Mouse (Mus musculus): ENCODE results near the gene Aqp2. TPM values are rescaled to one million over a fixed set of nuclear protein-coding genes. Genes with fewer than 3 reads are reported as not detected.

The Aqp2 gene
- polyA plus RNA-seq, 1 experiment from 2014 or later, result not detected

- H3K4me3 ChIP-seq (replicated peaks), result no peak overlapping the region
- no peak overlapping the region for H3K4me2 ChIP-seq
- peaks cover 92% of the 10 kb centered on the region for H3K27me3 ChIP-seq (replicated peaks)
- no peaks in the 10 kb centered on the region for H3K9me3 ChIP-seq
- H3K9ac ChIP-seq, result no peak overlapping the region
- H3K4me1 ChIP-seq, result peaks cover 14% of the 10 kb centered on the region
- no peak for ATAC-seq (ENCODE audit: insufficient read depth, low FRiP score, low read depth)
- WGBS, result 76% methylated on average over 5 of the region's 5 CpGs
- H3K36me3 ChIP-seq, result no peaks in the 10 kb centered on the region
- H3K27ac ChIP-seq, result no peak overlapping the region
Observed at GRCm38 (mm10) chr15:99592877-99593276, 14.0 kb downstream of the Aqp2 start.

- H3K27me3 ChIP-seq (replicated peaks), result peaks cover 79% of the 10 kb centered on the region
- H3K9ac ChIP-seq, result no peak overlapping the region
- no peak overlapping the region for H3K4me3 ChIP-seq (replicated peaks)
- H3K27ac ChIP-seq, result no peak overlapping the region
- ATAC-seq (ENCODE audit: insufficient read depth, low FRiP score, low read depth), result no peak
- WGBS, result 73% methylated on average over 10 of the region's 10 CpGs
- no peak overlapping the region for H3K4me2 ChIP-seq
- H3K36me3 ChIP-seq, result no peaks in the 10 kb centered on the region
- peaks cover 14% of the 10 kb centered on the region for H3K4me1 ChIP-seq
- no peaks in the 10 kb centered on the region for H3K9me3 ChIP-seq
Observed at GRCm38 (mm10) chr15:99594951-99595350, 16.1 kb downstream of the Aqp2 start.

- Histone ChIP-seq H3K4me2 (no peak overlapping the region), H3K27ac (no peak overlapping the region), H3K36me3 (no peaks in the 10 kb centered on the region), H3K9ac (no peak overlapping the region), H3K4me3 (replicated peaks) (no peak overlapping the region), H3K4me1 (peaks cover 6% of the 10 kb centered on the region), H3K27me3 (replicated peaks) (peaks cover 73% of the 10 kb centered on the region), H3K9me3 (no peaks in the 10 kb centered on the region)
- peak; percentile 82 for ATAC-seq (ENCODE audit: insufficient read depth, low FRiP score, low read depth)
- 0% methylated on average over 7 of the region's 7 CpGs for WGBS
Observed at GRCm38 (mm10) chr15:99596056-99596687, 17.3 kb downstream of the Aqp2 start.

- Histone ChIP-seq H3K9ac (no peak overlapping the region), H3K4me1 (peaks cover 6% of the 10 kb centered on the region), H3K4me3 (replicated peaks) (no peak overlapping the region), H3K27me3 (replicated peaks) (peaks cover 66% of the 10 kb centered on the region), H3K4me2 (no peak overlapping the region), H3K36me3 (no peaks in the 10 kb centered on the region), H3K27ac (no peak overlapping the region), H3K9me3 (no peaks in the 10 kb centered on the region)
- WGBS, result 49% methylated on average over 7 of the region's 7 CpGs
- ATAC-seq (ENCODE audit: insufficient read depth, low FRiP score, low read depth), result no peak
Observed at GRCm38 (mm10) chr15:99596841-99597240, 18.0 kb downstream of the Aqp2 start.

GRCm38 (mm10) chr15:99597596-99597995, 18.7 kb downstream of the Aqp2 start:
- no peak for ATAC-seq (ENCODE audit: insufficient read depth, low FRiP score, low read depth)
- H3K36me3 ChIP-seq, result no peaks in the 10 kb centered on the region
- no peak overlapping the region for H3K27ac ChIP-seq
- H3K4me2 ChIP-seq, result no peak overlapping the region
- H3K4me1 ChIP-seq, result peaks cover 6% of the 10 kb centered on the region
- 58% methylated on average over 8 of the region's 8 CpGs for WGBS
- no peak overlapping the region for H3K4me3 ChIP-seq (replicated peaks)
- H3K9me3 ChIP-seq, result no peaks in the 10 kb centered on the region
- peaks cover 59% of the 10 kb centered on the region for H3K27me3 ChIP-seq (replicated peaks)
- H3K9ac ChIP-seq, result no peak overlapping the region

- Histone ChIP-seq H3K27ac (no peak overlapping the region), H3K9me3 (no peaks in the 10 kb centered on the region), H3K4me2 (no peak overlapping the region), H3K9ac (no peak overlapping the region), H3K27me3 (replicated peaks) (peaks cover 40% of the 10 kb centered on the region), H3K36me3 (no peaks in the 10 kb centered on the region), H3K4me3 (replicated peaks) (no peak overlapping the region), H3K4me1 (peaks cover 6% of the 10 kb centered on the region)
- ATAC-seq (ENCODE audit: insufficient read depth, low FRiP score, low read depth), result no peak
- WGBS, result 59% methylated on average over 17 of the region's 17 CpGs
Observed at GRCm38 (mm10) chr15:99599245-99600070, 20.6 kb downstream of the Aqp2 start.

- Histone ChIP-seq H3K4me2 (no peak within 1 kb of the TSS), H3K9me3 (no peaks in the 10 kb centered on the region), H3K4me1 (peaks cover 2% of the 10 kb centered on the region), H3K9ac (no peak within 1 kb of the TSS), H3K4me3 (replicated peaks) (no peak within 1 kb of the TSS), H3K27ac (no peak within 1 kb of the TSS), H3K27me3 (replicated peaks) (peaks cover 26% of the 10 kb centered on the region; the same call in 1 of the 2 replicates), H3K36me3 (no peaks in the 10 kb centered on the region)
- WGBS, result 68% methylated on average over 22 of the region's 22 CpGs
- no peak for ATAC-seq (ENCODE audit: insufficient read depth, low FRiP score, low read depth)
Observed at GRCm38 (mm10) chr15:99600986-99601822, 22.3 kb downstream of the Aqp2 start, which contains the start of gene Aqp6. Gene Aqp6, plus strand, starts transcription at chr15:99601400.

GRCm38 (mm10) chr15:99601823-99602120, 22.9 kb downstream of the Aqp2 start:
- no peak overlapping the region for H3K27ac ChIP-seq
- no peaks in the 10 kb centered on the region for H3K36me3 ChIP-seq
- no peak overlapping the region for H3K4me2 ChIP-seq
- ATAC-seq (ENCODE audit: insufficient read depth, low FRiP score, low read depth), result no peak
- WGBS, result 45% methylated on average over 5 of the region's 5 CpGs
- H3K9me3 ChIP-seq, result no peaks in the 10 kb centered on the region
- peaks cover 25% of the 10 kb centered on the region; the same call in 1 of the 2 replicates for H3K27me3 ChIP-seq (replicated peaks)
- H3K4me3 ChIP-seq (replicated peaks), result no peak overlapping the region
- H3K4me1 ChIP-seq, result peaks cover 6% of the 10 kb centered on the region; the same call in 1 of the 2 replicates
- no peak overlapping the region for H3K9ac ChIP-seq

GRCm38 (mm10) chr15:99602206-99602820, 23.5 kb downstream of the Aqp2 start:
- Histone ChIP-seq H3K27ac (no peak overlapping the region), H3K9me3 (no peaks in the 10 kb centered on the region), H3K4me1 (peaks cover 10% of the 10 kb centered on the region; the same call in 1 of the 2 replicates), H3K4me3 (replicated peaks) (no peak overlapping the region), H3K36me3 (no peaks in the 10 kb centered on the region), H3K27me3 (replicated peaks) (peaks cover 20% of the 10 kb centered on the region; the same call in 1 of the 2 replicates), H3K4me2 (no peak overlapping the region), H3K9ac (no peak overlapping the region)
- WGBS, result 70% methylated on average over 17 of the region's 17 CpGs
- ATAC-seq (ENCODE audit: insufficient read depth, low FRiP score, low read depth), result no peak

- Histone ChIP-seq H3K4me3 (replicated peaks) (no peak overlapping the region), H3K4me1 (peaks cover 18% of the 10 kb centered on the region), H3K27ac (peak overlapping the region; percentile 48), H3K27me3 (replicated peaks) (peaks cover 13% of the 10 kb centered on the region; the same call in 1 of the 2 replicates), H3K9ac (no peak overlapping the region), H3K4me2 (no peak overlapping the region), H3K9me3 (no peaks in the 10 kb centered on the region), H3K36me3 (no peaks in the 10 kb centered on the region)
- ATAC-seq (ENCODE audit: insufficient read depth, low FRiP score, low read depth), result no peak
- WGBS, result 63% methylated on average over 7 of the region's 7 CpGs
Observed at GRCm38 (mm10) chr15:99603216-99603615, 24.4 kb downstream of the Aqp2 start.

GRCm38 (mm10) chr15:99605595-99605994, 26.7 kb downstream of the Aqp2 start:
- Histone ChIP-seq H3K4me1 (peaks cover 18% of the 10 kb centered on the region), H3K4me2 (no peak overlapping the region), H3K9ac (no peak overlapping the region), H3K36me3 (no peaks in the 10 kb centered on the region), H3K4me3 (replicated peaks) (no peak overlapping the region), H3K27ac (no peak overlapping the region), H3K9me3 (no peaks in the 10 kb centered on the region), H3K27me3 (replicated peaks) (no peaks in the 10 kb centered on the region)
- 70% methylated on average over 3 of the region's 3 CpGs for WGBS
- no peak for ATAC-seq (ENCODE audit: insufficient read depth, low FRiP score, low read depth)
